Comparison of ENCODE assay signal across 13 mouse cellular contexts in the genomic region with DNA sequence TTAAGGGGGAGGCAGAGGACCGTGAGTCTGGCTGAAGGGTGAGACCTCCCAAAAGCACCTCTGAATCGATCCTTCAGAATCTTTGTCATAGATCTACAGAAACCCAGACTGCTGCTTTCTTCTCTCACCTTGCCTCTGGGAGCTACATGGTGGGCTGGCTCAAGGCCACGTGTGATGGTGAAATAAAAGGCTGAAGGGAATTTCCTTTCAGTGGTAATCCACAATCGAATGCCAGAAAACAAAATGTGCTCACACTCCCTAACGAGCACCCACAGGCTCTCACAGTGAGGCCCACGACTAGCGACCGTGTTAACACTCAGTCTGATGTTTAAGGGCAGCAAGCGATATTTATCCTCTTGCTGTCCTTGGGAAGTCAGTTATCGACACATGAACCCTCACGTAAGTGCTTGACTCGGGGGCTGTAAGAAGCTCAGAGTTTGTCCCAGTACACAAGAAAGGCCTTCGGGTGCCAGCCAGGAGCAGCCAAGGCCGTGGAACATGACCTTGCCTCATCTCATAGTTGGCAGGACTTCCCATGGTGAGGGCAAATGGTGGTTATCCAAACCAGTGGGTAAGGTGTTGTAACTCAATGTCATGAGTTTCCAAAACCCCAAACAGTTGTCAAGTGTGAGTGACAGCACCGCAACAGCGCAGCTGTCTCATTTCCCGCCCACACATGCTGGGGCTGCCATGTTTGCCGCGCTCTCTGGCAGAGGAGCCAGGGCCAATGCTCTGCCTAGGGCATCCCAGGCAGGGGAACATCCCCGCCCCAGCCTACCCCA.
A peak's percentile ranks its signal among the peaks of the same experiment; 100 is the strongest.
DNase-seq lines count a peak whose midpoint lies in the region; ATAC-seq lines count a peak whose summit lies in the region.
"Had no signal": no experiment of that assay in that cellular context is flagged by ENCODE, and none has a peak within 500 bp of the region (broad histone marks: within the 10 kb centered on the region; RNA-seq: fewer than 3 reads in every experiment).

No protein-coding gene starts in this region.

- 0 out of 2 replicates have a peak, but pooled peaks have one; percentile 10 for ATAC-seq in common myeloid progenitor, adult 5-6 weeks (replicated peaks; ENCODE audit: low read depth, poor library complexity, severe bottlenecking)
- ATAC-seq in liver, embryonic 12.5 days = no peak
- ATAC-seq: CD4-positive, CD25-positive, alpha-beta regulatory T cell, adult 4 months had no signal

- 75% methylated on average over 20 of the region's 20 CpGs for WGBS in liver, embryonic 12.5 days (ENCODE audit: insufficient replicate concordance)

- intact Hi-C loops in heart, postnatal 14 days (cut with DNase I) = no loop called here

- H3K27me3 ChIP-seq in liver, embryonic 12.5 days (replicated peaks) = peaks cover 58% of the 10 kb centered on the region

- no peak overlapping the region for H3K27ac ChIP-seq in liver, embryonic 12.5 days
- H3K27ac ChIP-seq: hindbrain, embryonic 14.5 days; liver, embryonic 13.5 days had no signal

- peak; percentile 34 to 44 for DNase-seq in heart, adult 18-20 months
- DNase-seq in heart, postnatal 14 days = no peak
- peak; percentile 24 for DNase-seq in Muller cell, postnatal 12 days (ENCODE audit: inconsistent ontology term)
- DNase-seq in lung, postnatal 25 days (ENCODE audit: low spot score) = peak; percentile 23
- no peak for DNase-seq in right cerebral cortex, postnatal 4 days
- no peak for DNase-seq in right cerebral cortex, adult 2 months (ENCODE audit: low spot score in 2 of 2)
- DNase-seq: embryo, embryonic 11 days; liver, embryonic 13.5 days; midbrain, embryonic 14.5 days had no signal

- no peak overlapping the region for H3K4me2 ChIP-seq in liver, embryonic 12.5 days
- H3K4me2 ChIP-seq: hindbrain, embryonic 14.5 days; liver, embryonic 13.5 days had no signal

- H3K9me3 ChIP-seq in liver, embryonic 12.5 days (replicated peaks) = no peaks in the 10 kb centered on the region
- H3K9me3 ChIP-seq: liver, embryonic 13.5 days had no signal

- no peak overlapping the region for H3K9ac ChIP-seq in liver, embryonic 12.5 days
- H3K9ac ChIP-seq: hindbrain, embryonic 14.5 days; liver, embryonic 13.5 days had no signal

- peaks cover 28% of the 10 kb centered on the region for H3K4me1 ChIP-seq in liver, embryonic 12.5 days

- no peaks in the 10 kb centered on the region for H3K36me3 ChIP-seq in liver, embryonic 12.5 days
- H3K36me3 ChIP-seq: liver, embryonic 13.5 days had no signal

- no peak overlapping the region for H3K4me3 ChIP-seq in liver, embryonic 12.5 days
- H3K4me3 ChIP-seq: liver, embryonic 13.5 days had no signal

Comparison
In these comparisons a context has a peak if more than half of its experiments do, and no peak if none do; other contexts are left out.
1. DNase-seq: peak in heart, adult 18-20 months (2 of 2), Muller cell, postnatal 12 days (single experiment) and lung, postnatal 25 days (single experiment); none in heart, postnatal 14 days (0 of 2), right cerebral cortex, postnatal 4 days (single experiment) and right cerebral cortex, adult 2 months (0 of 2).